Mouse (Mus musculus) E14TG2a.4 (cell line): ENCODE measurements around the gene Gm10352.
"Not testable (repeated sequence)": the region's sequence is repeated elsewhere in the genome, so short reads cannot be mapped to it uniquely, and the experiment has no call there.

Source experiments
- CTCF ChIP-seq: conservative IDR thresholded peaks from 2 replicates; pipeline ENCODE4 v1.5.1; 2014; ENCODE audit warnings: low read length
- NANOG ChIP-seq: IDR thresholded peaks from 2 replicates; pipeline ENCODE4 v1.6.1; 2014; ENCODE audit warnings: borderline replicate concordance, low read length, mixed read lengths
- POU5F1 ChIP-seq: IDR thresholded peaks from 2 replicates; pipeline ENCODE4 v1.6.1; 2014; ENCODE audit warnings: low read length, borderline replicate concordance

- TF ChIP-seq POU5F1, CTCF, NANOG: not testable (repeated sequence)
These were observed 31.5 kb downstream of the Gm10352 start, which contains the start of gene Gm29289 for GRCm38 (mm10) chrY:2932282-2932681.
